Mouse (Mus musculus): ENCODE results near the gene Sox10. TPM values are rescaled to one million over a fixed set of nuclear protein-coding genes. Genes with fewer than 3 reads are reported as not detected.
A peak's percentile ranks its signal among the peaks of the same experiment; 100 is the strongest.

The Sox10 gene
- polyA plus RNA-seq, 1 experiment from 2014 or later: not detected

GRCm38 (mm10) chr15:79135783-79136575, 29.1 kb downstream of the Sox10 start:
- ChIA-PET POLR2A (interaction anchor here (1.2 kb wide), 1 partner anchor 10 kb away, joined by 4 read pairs; no protein-coding TSS in a partner anchor), CTCF (interaction anchor here (1.4 to 1.8 kb wide), 2 partner anchors 9 to 42 kb away, joined by 4 read pairs; no protein-coding TSS in a partner anchor)
- no peaks in the 10 kb centered on the region for H3K27me3 ChIP-seq
- TF ChIP-seq CTCF (IDR thresholded peaks at IDR 0.05): no peak
- no peak for DNase-seq (ENCODE audit: low read depth, low spot score)
- in situ Hi-C loops (cut with MboI; ENCODE audit: low pct_unique_long_range_greater_than_20kb): no loop called here
- ATAC-seq: no peak

- POLR2A ChIA-PET: no interaction called here
- ATAC-seq (no peak), DNase-seq (ENCODE audit: low read depth, low spot score) (no peak)
- in situ Hi-C loops (cut with MboI; ENCODE audit: low pct_unique_long_range_greater_than_20kb): no loop called here
- no peaks in the 10 kb centered on the region for H3K27me3 ChIP-seq
- CTCF ChIA-PET: interaction anchor here (1.8 kb wide), 1 partner anchor 41 kb away, joined by 4 read pairs; no protein-coding TSS in a partner anchor
- TF ChIP-seq CTCF (IDR thresholded peaks at IDR 0.05): no peak
Observed at GRCm38 (mm10) chr15:79135332-79135731, 29.7 kb downstream of the Sox10 start.

- no peak for ATAC-seq
- DNase-seq (ENCODE audit: low read depth, low spot score): no peak
- H3K27me3 ChIP-seq: no peaks in the 10 kb centered on the region
- ChIA-PET POLR2A (no interaction called here), CTCF (interaction anchor here (1.8 kb wide), 1 partner anchor 40 kb away, joined by 4 read pairs; no protein-coding TSS in a partner anchor)
- in situ Hi-C loops (cut with MboI; ENCODE audit: low pct_unique_long_range_greater_than_20kb): no loop called here
- TF ChIP-seq CTCF (IDR thresholded peaks at IDR 0.05): no peak
Observed at GRCm38 (mm10) chr15:79134496-79135270, 30.4 kb downstream of the Sox10 start.

GRCm38 (mm10) chr15:79133191-79133661, 31.8 kb downstream of the Sox10 start:
- in situ Hi-C loops (cut with MboI; ENCODE audit: low pct_unique_long_range_greater_than_20kb): no loop called here
- ChIA-PET CTCF (no interaction called here), POLR2A (interaction anchor here (1.4 kb wide), 1 partner anchor 8 kb away, joined by 3 read pairs; the partner anchor contains the start of genes 1700088E04Rik and Polr2f)
- ATAC-seq (no peak), DNase-seq (ENCODE audit: low read depth, low spot score) (no peak)
- TF ChIP-seq CTCF (IDR thresholded peaks at IDR 0.05): no peak
- H3K27me3 ChIP-seq: no peaks in the 10 kb centered on the region

GRCm38 (mm10) chr15:79131442-79131841, 33.6 kb downstream of the Sox10 start:
- peak; percentile 44 for ATAC-seq
- POLR2A ChIA-PET: interaction anchor here (2.0 to 2.5 kb wide), 2 partner anchors 9 to 22 kb away, joined by 7 to 10 read pairs; partner anchors contain the start of genes 1700088E04Rik, Micall1 and Polr2f
- in situ Hi-C loops (cut with MboI; ENCODE audit: low pct_unique_long_range_greater_than_20kb): no loop called here

GRCm38 (mm10) chr15:79130782-79131181, 34.3 kb downstream of the Sox10 start:
- CTCF ChIA-PET: interaction anchor here (0.8 to 1.5 kb wide), 4 partner anchors 9 to 91 kb away, joined by 3 to 4 read pairs (median 3); partner anchors contain the start of gene Polr2f
- TF ChIP-seq CTCF (IDR thresholded peaks at IDR 0.05): no peak
- ATAC-seq (no peak), DNase-seq (ENCODE audit: low read depth, low spot score) (no peak)
- in situ Hi-C loops (cut with MboI; ENCODE audit: low pct_unique_long_range_greater_than_20kb): no loop called here
- no peaks in the 10 kb centered on the region for H3K27me3 ChIP-seq
- POLR2A ChIA-PET: interaction anchor here (2.0 to 2.5 kb wide), 2 partner anchors 10 to 22 kb away, joined by 7 to 10 read pairs; partner anchors contain the start of genes 1700088E04Rik, Micall1 and Polr2f

More at GRCm38 (mm10) chr15:79131442-79131841, 33.6 kb downstream of the Sox10 start:
- H3K27me3 ChIP-seq: no peaks in the 10 kb centered on the region
- no peak for TF ChIP-seq CTCF (IDR thresholded peaks at IDR 0.05)
- peak; percentile 79 for DNase-seq (ENCODE audit: low read depth, low spot score)
- CTCF ChIA-PET: interaction anchor here (0.8 to 1.5 kb wide), 4 partner anchors 9 to 92 kb away, joined by 3 to 4 read pairs (median 3); partner anchors contain the start of gene Polr2f

- POLR2A ChIA-PET: no interaction called here
- in situ Hi-C loops (cut with MboI; ENCODE audit: low pct_unique_long_range_greater_than_20kb): no loop called here
- no peak for DNase-seq (ENCODE audit: low read depth, low spot score)
- no peak for TF ChIP-seq CTCF (IDR thresholded peaks at IDR 0.05)
- no peaks in the 10 kb centered on the region for H3K27me3 ChIP-seq
- no peak for ATAC-seq
- CTCF ChIA-PET: interaction anchor here (0.7 to 1.3 kb wide), 2 partner anchors 13 to 19 kb away, joined by 3 read pairs; no protein-coding TSS in a partner anchor
Observed at GRCm38 (mm10) chr15:79129311-79129710, 35.7 kb downstream of the Sox10 start.

- CTCF ChIA-PET: interaction anchor here (1.3 to 3.3 kb wide), 4 partner anchors 9 to 21 kb away, joined by 3 to 17 read pairs (median 8); partner anchors contain the start of genes 1700088E04Rik and Polr2f
- POLR2A ChIA-PET: interaction anchor here (0.6 to 1.2 kb wide), 3 partner anchors 12 to 33 kb away, joined by 3 to 6 read pairs (median 3); partner anchors contain the start of gene Polr2f
Observed at GRCm38 (mm10) chr15:79128208-79128607, 36.8 kb downstream of the Sox10 start.

GRCm38 (mm10) chr15:79127101-79127500, 37.9 kb downstream of the Sox10 start:
- ChIA-PET CTCF (interaction anchor here (1.0 to 3.3 kb wide), 9 partner anchors 8 to 49 kb away, joined by 3 to 17 read pairs (median 4); partner anchors contain the start of genes 1700088E04Rik, Micall1 and Polr2f), POLR2A (interaction anchor here (1.3 kb wide), 1 partner anchor 18 kb away, joined by 4 read pairs; the partner anchor contains the start of gene Micall1)
- DNase-seq (ENCODE audit: low read depth, low spot score) (no peak), ATAC-seq (no peak)
- H3K27me3 ChIP-seq: no peaks in the 10 kb centered on the region
- no peak for TF ChIP-seq CTCF (IDR thresholded peaks at IDR 0.05)
- in situ Hi-C loops (cut with MboI; ENCODE audit: low pct_unique_long_range_greater_than_20kb): no loop called here

More at GRCm38 (mm10) chr15:79128208-79128607, 36.8 kb downstream of the Sox10 start:
- in situ Hi-C loops (cut with MboI; ENCODE audit: low pct_unique_long_range_greater_than_20kb): no loop called here
- no peak for TF ChIP-seq CTCF (IDR thresholded peaks at IDR 0.05)
- H3K27me3 ChIP-seq: no peaks in the 10 kb centered on the region
- DNase-seq (ENCODE audit: low read depth, low spot score): no peak
- ATAC-seq: no peak
